Mouse (Mus musculus): ENCODE measurements around the gene Rnf41.
A peak's percentile ranks its signal among the peaks of the same experiment; 100 is the strongest.

Rnf41 gene

GRCm38 (mm10) chr10:128429052-128429451 is 17.6 kb downstream of the Rnf41 start:
- no peak for DNase-seq (ENCODE audit: low read depth, low spot score)

- DNase-seq (ENCODE audit: low read depth, low spot score), result no peak
These were observed 18.0 kb downstream of the Rnf41 start for GRCm38 (mm10) chr10:128429454-128429853.

- no peak for DNase-seq (ENCODE audit: low read depth, low spot score)
These were observed 22.0 kb downstream of the Rnf41 start for GRCm38 (mm10) chr10:128433417-128433816.

GRCm38 (mm10) chr10:128434681-128435080 is 23.2 kb downstream of the Rnf41 start:
- DNase-seq (ENCODE audit: low read depth, low spot score), result no peak

GRCm38 (mm10) chr10:128435186-128435823 is 23.8 kb downstream of the Rnf41 start:
- no peak for DNase-seq (ENCODE audit: low read depth, low spot score)

GRCm38 (mm10) chr10:128435873-128436272 is 24.4 kb downstream of the Rnf41 start:
- DNase-seq (ENCODE audit: low read depth, low spot score), result no peak

GRCm38 (mm10) chr10:128436376-128436775 is 24.9 kb downstream of the Rnf41 start:
- no peak for DNase-seq (ENCODE audit: low read depth, low spot score)

GRCm38 (mm10) chr10:128438675-128439279 is 27.3 kb downstream of the Rnf41 start:
- DNase-seq (ENCODE audit: low read depth, low spot score), result no peak

- no peak for DNase-seq (ENCODE audit: low read depth, low spot score)
These were observed 28.9 kb downstream of the Rnf41 start for GRCm38 (mm10) chr10:128440407-128440806.

- DNase-seq (ENCODE audit: low read depth, low spot score), result no peak
These were observed 30.1 kb downstream of the Rnf41 start for GRCm38 (mm10) chr10:128441324-128442119.

GRCm38 (mm10) chr10:128442718-128443117 is 31.3 kb downstream of the Rnf41 start:
- DNase-seq (ENCODE audit: low read depth, low spot score), result no peak

GRCm38 (mm10) chr10:128444354-128444753 is 32.9 kb downstream of the Rnf41 start:
- no peak for DNase-seq (ENCODE audit: low read depth, low spot score)

GRCm38 (mm10) chr10:128445407-128445806 is 34.0 kb downstream of the Rnf41 start:
- no peak for DNase-seq (ENCODE audit: low read depth, low spot score)

GRCm38 (mm10) chr10:128451014-128451413 is 39.6 kb downstream of the Rnf41 start:
- no peak for DNase-seq (ENCODE audit: low read depth, low spot score)

GRCm38 (mm10) chr10:128454471-128454870 is 43.0 kb downstream of the Rnf41 start:
- no peak for DNase-seq (ENCODE audit: low read depth, low spot score)

GRCm38 (mm10) chr10:128455280-128455679 is 43.8 kb downstream of the Rnf41 start:
- DNase-seq (ENCODE audit: low read depth, low spot score), result peak; percentile 62

- DNase-seq (ENCODE audit: low read depth, low spot score), result no peak
These were observed 46.2 kb downstream of the Rnf41 start for GRCm38 (mm10) chr10:128457676-128458075.

GRCm38 (mm10) chr10:128458348-128458718 is 46.9 kb downstream of the Rnf41 start:
- DNase-seq (ENCODE audit: low read depth, low spot score), result peak; percentile 72

GRCm38 (mm10) chr10:128458719-128459408 is 47.4 kb downstream of the Rnf41 start, which contains the start of gene Smarcc2:
Smarcc2 (plus strand) TSS chr10:128459248.
- peak; percentile 77 for DNase-seq (ENCODE audit: low read depth, low spot score)

- peak; percentile 30 for DNase-seq (ENCODE audit: low read depth, low spot score)
These were observed 48.2 kb downstream of the Rnf41 start for GRCm38 (mm10) chr10:128459409-128460269.

- DNase-seq (ENCODE audit: low read depth, low spot score), result no peak
These were observed 48.8 kb downstream of the Rnf41 start for GRCm38 (mm10) chr10:128460270-128460630.

Measured in c-Kit-negative CD71-positive TER-119-positive erythroid progenitor cells, embryonic 14.5 days (primary cell).